Mouse (Mus musculus) layer of hippocampus, adult 11-12 months (tissue): ENCODE measurements at regions not wholly inside any gene's neighbourhood (a gene's known extent, or its start where the extent isn't known, plus 50 kb on each side); places are given as distances from the start of the nearest gene placed in this dataset.

Source experiments
- DNase-seq: peaks from one replicate; pipeline ENCODE4 v3.0.0; 2022; ENCODE audit warnings: low spot score

DNA sequence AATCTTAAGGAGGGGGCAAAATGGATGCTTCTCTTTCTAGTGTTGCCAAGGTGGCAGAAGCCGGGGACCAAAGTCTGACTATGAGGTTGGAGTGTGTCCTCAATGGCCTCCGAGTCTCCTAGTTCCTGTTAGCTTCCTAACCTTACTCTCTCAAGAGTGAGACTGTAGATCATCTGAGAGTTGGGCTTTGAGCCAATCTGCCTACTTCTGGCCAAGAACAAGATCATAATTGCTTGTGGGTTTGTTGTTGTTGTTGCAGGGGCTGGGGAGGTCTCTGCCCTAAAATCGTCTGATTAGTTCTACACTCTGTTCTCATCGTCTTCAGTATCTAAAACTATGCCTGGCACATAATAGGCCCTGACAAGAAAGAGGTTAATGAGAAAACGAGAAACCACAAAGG, 110.8 kb upstream of the Syt6 start:
- no peak for DNase-seq

DNA sequence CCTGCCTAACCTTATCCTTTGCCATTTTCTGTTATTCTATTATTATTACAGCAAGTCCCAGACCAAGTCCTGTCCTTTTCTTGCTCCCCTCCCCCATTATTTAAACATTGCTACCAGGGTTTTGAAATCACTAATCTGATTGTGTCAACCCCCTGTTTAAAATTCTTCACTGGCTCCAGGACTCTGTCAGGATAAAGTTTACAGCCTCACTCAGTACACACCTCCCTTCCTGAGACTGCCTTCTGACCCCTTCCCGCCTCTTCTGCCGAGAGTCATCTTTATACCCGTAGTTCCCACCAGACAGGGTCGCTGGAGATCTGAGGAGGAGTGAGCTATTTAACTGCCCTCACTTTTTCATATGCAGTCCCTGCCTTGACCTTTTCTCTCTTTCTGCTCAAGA, 110.3 kb upstream of the Syt6 start:
- DNase-seq, result no peak

DNA sequence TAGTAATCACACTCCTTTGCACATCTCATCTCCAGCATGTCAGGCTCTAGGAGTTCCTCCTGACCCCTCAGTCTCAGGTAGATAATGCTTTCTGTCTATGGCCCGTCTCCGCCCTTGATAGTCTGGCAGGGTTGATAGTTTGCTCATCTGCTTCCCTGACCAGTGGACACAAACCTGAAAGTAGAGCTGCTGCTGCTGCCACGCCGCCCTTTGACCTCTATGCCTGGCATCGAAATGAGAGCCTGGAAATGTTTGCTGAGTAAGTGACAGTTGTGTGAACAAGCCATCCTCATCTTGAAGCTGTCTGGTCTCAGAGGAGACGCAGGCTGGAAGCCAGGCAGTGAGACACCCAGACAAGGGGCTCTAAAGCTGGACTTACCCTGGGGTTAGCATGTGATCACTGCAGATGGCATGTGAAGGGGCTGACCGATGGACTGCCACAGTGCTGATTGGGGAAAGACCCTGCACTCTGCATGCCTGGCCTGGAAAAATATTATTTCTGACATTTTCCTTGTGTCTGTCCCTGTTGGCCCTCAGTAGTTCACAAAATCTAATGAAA, 109.8 kb upstream of the Syt6 start:
- DNase-seq, result no peak

DNA sequence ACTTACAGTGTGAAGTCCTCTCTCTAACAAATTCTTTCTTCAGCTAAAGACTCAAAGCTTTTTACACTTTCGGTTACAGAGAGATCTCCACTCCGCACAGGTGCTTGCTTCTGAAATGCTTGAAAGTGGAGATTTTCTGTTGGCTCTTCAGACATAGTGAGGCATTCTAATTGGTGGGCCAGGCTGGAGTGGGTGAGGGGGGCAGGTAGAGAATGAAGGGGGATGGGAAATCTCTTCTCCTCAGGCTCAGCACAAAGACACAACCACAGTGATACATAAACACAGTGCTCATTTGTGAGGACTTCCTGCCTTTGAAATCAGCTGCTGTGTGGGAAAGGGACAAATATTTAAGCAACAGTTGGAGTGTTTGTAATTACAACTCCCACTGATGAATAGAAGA, 109.1 kb upstream of the Syt6 start:
- no peak for DNase-seq

DNA sequence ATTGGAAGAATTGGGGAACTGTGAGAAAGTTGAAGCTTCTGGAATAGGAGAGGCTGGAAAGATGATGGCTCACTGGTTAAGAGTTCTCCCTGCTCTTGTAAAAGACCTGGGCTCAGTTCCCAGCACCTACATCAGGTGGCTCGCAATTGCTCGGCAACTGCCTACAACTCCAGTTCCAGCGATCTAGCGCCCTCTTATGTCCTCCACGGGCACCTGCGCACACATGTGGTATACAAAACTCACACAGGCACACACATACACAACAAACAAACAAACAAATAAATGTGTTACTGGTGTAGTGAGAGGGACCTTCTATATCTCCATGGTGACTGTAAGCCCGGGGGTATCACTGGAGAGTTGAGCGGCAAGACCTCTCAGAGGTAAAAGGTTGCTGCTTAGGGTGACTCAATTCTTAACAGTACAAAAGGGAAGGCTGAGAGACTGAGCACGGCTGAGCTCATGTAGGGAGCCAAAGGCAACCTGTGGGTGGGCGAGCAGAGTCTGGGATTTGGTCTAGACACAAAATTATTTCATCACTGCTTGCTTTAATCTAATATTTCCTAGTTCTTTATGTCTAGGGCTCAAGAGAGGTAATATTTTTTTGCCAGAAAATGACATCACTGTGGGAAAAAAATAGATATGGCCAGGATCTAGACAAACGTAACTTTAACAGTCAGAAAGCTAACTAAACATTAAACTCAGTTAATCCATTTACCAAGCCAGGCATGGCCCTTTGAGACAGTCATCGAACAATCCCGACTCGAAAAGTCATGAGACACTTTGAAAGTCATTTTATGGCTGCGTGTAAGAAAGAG, 104.2 kb upstream of the Syt6 start:
- no peak for DNase-seq

DNA sequence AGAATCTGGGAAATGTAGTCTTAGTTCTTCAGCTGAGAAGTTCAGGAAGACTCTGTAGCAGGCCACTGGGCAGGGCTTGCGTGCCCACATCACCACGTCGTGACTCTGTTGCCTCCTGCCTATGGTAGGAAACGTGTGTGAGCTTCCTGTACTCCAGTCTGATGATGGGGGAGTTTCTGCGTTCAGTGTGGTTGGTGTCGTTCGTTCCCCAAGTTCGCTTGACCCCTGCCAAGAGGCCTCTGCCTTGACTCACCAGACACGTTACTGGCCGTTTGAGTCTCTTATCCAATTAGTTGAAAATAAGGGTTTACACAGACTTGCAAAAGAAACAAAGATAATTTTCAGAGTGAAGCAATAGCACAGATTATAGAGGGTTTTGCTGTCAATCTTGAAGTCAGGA, 102.4 kb upstream of the Syt6 start:
- no peak for DNase-seq

DNA sequence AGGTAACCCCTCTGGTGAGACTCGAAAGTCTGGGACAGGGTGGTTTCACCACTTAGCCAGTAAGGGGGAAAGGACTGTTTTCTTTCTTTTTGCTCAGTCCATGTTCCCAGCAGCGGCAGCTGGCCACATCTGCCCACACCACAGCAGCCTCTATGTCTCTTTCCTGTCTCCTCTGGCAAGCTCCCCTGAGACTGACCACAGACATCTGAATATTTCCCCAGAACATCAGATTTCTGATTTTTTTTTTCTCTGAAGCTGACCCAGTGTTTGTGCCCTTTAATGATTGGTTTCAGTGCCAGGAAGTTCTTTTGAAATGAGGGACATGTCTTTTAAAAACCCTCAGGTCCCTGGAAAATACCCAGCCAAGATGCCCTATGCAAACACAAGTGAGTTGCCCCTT, 101.7 kb upstream of the Syt6 start:
- DNase-seq, result no peak

DNA sequence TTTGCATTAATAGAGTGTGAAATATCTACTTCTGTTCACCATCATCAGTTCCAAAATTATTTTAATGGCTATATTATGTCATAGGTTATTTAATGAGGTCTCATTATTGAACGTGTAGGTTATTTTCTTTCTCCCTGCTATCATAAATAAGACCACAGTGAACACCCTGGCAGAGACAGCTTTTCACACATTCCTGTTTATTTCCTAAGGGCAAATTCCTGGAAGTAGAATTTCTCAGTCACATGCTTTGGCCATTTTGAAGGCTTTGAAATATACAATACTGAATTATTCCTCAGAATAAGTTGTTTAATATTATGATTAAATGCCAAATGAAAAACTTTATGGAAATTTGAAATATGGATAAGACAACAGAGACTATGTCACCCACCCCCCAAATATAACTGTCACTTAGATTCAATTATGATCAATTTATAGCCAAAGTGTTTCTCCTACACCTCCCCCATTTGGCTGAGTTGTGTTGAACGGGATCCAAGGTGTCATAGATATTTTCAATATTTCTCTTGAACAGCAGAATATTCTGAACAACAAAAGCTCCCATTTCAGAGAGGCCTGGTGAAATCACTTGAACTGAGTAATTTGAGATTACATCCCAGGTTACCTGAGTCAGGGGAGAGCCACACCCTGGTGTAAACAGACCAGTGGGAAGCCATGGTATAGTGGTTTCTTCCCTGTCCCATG, 95.0 kb upstream of the Syt6 start:
- DNase-seq, result no peak

DNA sequence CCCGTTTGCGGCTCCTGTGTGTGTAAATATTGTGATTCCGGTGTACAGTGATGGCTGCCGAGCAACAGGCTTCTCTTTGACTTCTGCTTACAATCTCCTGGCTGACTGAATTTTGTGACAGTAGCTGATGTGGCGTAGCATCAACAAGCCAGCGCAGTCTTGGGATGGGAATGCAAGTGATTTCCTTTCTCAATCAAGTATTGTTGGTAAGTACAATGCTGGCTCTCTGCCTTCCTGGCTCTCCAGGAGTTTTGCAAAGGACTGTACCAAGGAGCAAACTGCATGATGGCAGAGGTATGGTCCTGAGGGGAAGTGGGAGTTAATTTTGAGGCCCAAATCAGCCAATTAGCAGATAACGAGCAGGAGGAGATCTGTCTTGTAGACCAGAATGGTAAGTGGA, 94.4 kb upstream of the Syt6 start:
- no peak for DNase-seq

DNA sequence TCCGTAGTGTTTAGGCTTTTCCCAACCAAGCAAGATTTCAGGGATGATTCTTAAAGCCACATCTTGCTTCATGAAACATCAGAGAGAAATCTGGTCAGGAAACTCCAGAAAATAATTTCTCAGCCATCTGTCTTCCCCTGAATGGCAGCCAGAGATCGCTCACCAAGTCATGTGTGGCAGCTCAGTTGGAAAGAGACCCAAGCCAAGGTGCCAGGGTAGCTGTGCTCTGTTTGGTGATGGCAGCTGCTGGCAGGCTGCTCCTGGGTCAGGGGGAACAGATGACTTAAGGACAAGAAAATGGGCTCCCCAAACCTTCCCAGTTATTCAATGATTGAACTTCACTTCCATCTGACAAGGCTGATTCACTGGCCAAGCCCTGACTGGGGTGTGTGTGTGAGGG, 91.7 kb upstream of the Syt6 start:
- no peak for DNase-seq

DNA sequence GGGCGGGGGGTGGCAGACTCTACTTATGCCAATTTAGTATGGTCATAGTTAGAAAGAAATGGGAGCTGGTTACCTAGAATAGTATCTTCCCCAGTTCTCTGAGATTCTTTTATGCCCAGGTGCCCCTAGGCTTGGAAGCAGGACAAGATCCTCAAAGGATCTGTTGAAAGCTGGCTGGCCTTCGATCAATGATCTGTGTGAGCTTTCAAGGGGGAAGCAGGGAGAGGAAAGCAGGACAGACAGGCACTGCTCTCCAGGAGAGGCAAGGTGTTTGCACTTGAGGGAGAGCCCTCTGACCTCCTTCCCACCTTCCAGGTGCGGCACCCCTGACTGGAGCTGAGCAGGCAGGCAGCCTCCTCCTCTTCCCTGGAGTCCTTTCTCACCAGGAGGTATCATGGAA, 91.3 kb upstream of the Syt6 start:
- DNase-seq, result no peak

DNA sequence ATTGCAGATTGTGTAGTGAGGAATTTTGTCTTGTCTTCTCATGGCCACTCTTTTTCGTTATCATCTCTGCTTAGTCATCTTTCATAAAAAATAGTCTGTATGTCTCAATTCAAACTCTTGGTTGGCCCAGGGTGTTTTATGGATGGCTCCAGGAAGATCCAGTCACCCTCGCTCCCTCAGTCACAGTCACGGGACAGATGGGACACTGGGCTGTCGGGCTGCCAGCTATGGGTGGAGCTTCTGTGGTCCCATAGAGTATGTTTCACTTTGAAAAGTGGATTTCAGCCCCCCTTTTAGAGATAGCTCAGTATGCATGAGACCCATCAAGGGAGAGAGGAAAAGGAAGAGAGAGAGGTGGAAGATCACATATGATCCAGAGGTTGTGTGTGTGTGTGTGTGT, 85.2 kb upstream of the Syt6 start:
- no peak for DNase-seq

DNA sequence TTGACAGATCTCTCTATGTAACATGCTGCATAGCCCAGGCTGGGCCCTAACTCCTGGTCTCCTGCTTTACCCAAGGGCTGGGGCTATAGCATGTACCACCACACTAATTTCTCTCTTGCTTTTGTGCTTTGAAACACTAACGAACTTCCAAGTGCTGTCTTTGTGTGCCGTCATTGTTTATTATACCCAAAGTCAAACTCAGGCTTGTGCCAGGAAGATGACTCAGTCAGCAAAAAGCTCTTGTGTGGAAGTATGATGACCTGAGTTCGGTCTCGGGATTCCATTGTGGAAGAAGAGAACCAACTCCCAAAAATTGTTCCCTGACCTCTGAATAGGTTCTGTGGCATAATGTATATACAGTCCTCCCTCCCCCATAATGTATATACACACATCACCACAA, 84.1 kb upstream of the Syt6 start:
- DNase-seq, result no peak

DNA sequence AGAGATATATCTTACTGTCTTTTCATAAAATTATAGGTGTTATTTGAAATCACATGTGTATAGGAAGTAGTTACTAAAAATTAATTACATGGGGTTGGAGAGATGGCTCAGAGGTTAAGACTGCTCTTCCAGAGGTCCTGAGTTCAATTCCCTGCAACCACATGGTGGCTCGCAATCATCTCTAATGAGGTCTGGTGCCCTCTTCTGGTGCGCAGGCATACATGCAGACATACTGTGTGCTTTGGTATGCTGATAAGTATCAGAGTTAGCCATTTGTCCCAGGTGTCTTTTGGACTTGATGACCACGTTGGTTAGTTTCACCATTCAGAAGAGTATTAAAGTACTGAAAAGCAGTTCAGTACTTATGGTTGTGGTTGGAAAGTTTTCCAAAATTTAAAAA, 82.8 kb upstream of the Syt6 start:
- DNase-seq, result no peak

DNA sequence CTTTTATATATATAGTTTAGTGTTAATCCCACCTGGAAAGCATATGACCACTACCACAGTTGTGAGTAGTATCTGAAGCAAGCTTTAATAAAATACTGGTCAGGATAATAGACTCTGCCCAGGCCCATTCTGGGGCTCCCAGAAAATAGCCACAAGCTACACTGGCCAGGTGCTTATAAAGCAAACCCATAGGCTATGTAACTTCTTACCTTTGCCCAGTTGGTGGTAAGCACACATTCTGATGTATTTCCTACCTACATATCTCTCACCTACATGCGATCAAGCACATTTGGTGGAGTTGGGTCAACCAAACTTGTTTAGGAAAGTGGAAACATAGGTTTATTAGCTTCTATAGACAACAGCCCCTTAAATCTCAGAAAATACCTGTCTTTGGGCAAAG, 81.4 kb upstream of the Syt6 start:
- no peak for DNase-seq

DNA sequence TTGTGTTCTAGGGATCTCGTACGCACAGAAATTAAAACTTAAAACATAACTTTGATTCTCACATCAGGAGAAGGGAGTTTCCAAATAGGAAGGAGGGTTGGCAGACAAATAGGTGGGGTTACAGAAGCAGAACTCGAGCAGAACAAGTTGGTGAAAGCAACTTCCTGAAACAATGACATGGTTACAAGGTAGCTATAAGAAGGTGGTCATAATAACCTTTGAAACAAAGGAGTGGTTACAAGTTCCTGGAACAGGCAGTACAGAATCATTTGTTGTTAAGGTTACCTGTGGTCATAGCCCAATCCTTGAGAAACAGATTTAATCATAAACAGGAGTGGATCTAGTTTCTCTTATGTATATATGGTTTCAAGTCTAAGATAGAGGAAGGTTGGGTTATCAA, 81.0 kb upstream of the Syt6 start:
- no peak for DNase-seq

DNA sequence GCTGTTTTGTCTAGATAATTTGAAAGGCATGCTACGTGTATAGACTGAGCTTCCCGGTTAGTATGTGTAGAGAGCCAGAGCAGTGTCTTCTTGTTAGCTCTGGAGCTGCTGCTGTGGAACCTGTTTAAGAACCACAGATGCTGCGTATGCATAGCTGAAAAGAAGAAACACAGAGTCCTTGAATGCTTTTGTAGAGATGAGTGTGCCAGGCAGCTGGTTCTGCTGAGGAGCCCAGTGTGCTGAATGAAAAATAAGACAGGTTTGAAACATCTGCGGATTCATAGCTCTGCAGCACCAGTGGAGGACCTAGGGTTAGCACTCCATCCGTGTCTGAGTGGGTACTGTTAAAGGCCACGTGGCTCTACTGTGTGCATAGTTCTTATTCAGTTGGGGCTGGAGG, 78.9 kb upstream of the Syt6 start:
- no peak for DNase-seq

DNA sequence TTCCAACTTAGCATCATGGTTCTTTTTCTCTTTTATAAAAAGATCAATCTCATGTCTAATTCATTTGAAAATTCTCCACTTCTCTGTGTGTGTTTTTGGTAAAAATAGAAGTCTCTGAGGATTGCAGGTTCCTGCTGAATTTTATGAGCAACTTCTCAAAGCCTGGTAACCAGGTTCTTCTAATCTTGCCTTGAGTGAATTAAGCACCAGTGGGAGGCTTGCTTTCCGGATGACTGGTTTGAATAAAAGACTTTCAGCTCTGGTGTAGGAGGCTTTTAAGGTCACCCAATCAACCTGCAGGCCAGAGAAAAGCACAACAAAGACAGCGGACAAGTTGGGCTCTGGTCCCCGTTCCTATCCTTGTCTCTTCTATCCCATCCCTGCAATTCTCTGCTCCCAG, 78.3 kb upstream of the Syt6 start:
- no peak for DNase-seq

DNA sequence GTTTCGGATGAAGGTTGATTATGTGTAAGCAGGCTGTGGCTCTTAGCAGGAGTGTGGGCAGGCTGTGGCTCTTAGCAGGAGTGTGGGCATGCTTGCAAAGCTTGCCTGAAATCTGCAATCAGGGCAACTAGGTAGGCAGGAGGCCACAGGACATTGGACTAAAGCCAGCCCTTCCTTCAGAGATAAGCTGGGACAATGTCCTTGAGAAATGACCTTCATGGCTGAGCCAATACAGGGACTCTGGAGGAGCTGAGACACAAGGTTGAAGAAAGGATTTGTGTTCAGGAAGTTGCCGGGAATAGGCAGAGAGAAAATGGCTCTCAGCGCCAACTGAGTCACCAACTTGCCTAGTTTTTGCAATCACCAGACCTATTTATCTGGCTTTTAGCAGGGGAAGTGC, 77.3 kb upstream of the Syt6 start:
- DNase-seq, result no peak

DNA sequence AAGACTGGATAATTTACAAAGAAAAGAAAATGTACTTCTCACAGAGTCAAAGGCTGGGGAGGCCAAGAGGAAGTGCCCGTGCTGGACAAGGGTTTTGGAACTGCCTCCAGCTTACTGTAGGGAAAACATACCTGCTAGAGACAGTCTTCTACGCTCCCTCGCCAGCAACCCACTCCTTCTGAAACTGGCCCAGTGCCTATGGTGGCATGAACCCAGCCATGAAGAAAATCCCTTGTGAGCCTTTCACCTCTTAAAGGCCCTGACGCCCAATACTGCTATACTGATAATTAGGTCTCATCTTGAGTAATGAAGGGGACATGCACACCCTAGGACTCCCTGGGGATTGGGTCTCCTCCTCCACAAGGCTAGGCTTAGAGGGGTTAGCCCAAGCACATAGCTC, 76.6 kb upstream of the Syt6 start:
- DNase-seq, result no peak

DNA sequence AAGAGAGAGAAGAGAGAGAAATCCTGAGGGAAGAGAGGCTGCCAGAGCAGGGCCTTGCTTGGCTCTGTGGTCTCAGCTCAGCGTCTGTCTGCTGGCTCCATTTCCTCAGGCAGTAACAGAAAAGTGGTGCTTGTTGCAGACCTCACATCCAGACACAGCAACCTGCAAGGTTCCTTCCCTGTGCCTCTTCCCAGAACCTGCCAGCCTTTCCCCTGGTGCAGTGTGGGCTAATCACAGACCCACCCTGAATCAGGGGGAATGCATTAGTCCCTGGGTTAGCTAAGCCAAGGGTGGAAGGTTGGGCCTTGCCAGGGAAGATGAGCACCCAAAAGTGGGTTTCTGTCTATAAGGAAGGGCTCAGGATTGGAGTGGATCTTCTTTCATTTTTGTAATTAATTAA, 75.2 kb upstream of the Syt6 start:
- no peak for DNase-seq

DNA sequence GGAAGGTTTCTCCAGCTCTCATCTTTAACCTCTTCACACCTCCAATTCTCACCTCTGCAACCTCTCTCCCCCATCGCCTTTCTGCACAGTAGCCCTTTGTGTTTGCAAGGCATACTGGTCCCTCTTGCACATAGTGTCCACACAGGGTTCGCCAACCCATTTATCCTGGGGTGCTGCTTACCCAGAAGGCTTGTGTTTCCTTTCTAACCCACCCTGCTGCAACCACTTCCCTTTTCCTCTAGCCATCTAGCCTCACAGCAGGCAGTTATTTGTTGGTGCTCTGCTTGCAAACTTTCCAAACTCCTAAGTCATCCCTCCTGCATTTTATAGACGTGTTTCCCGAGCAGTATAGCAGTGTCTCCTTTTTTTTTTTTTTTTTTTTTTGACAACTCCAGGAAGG, 74.7 kb upstream of the Syt6 start:
- no peak for DNase-seq

DNA sequence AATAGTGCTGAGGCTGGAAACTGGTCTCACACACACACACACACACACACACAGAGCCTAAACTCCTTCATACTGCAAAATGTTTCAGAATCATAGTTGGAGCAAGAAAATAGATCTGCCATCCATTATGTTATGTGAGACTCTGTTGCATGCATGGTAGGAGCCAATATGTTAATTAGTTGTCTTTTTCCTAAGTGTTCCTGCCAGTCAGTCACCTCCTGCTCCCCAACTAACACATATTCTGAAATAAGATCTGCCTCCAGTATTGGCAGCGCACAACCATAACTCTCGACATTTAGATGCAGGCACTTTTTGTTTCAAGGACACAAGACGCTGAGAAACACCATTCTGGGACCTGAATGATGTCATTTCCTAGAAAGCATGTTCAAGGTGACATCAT, 70.9 kb upstream of the Syt6 start:
- no peak for DNase-seq

DNA sequence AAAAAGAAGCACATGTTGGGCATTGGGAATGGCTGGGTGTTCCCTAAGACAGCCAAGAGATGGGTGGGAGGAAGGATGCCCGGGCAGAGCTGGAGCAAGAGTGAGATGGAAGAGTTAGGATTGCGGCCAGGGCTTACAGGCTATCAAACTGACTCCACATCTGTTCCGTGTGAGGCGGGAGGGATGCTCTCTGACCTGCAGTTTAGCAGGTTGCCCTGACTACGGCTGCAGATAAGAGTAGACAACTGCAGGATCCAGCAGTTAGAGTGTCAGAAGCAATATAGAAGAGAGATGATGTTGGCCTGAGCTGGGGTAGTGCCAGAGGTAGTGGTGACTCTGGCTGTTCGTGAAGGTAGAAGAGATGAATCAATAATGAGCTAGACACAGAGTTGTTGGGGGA, 61.6 kb upstream of the Syt6 start:
- no peak for DNase-seq
